Mouse (Mus musculus) embryonic fibroblast, embryonic 13.5 days (primary cell): ENCODE measurements around the gene Frs2. TPM values are rescaled to one million over a fixed set of nuclear protein-coding genes. Genes with fewer than 3 reads are reported as not detected.

Experiments
- H3K27ac ChIP-seq: 2 replicates; pipeline ENCODE4 v1.5.1; 2012; ENCODE audit warnings: low read length, control low read depth, inconsistent platforms; ENCODE audit not compliant: insufficient read depth
- H3K4me1 ChIP-seq: 2 replicates; pipeline ENCODE4 v1.6.1; 2011; ENCODE audit warnings: low read length; ENCODE audit not compliant: control insufficient read depth, insufficient read depth
- H3K4me3 ChIP-seq: 2 replicates; pipeline ENCODE4 v1.5.1; 2011; ENCODE audit warnings: mild to moderate bottlenecking, control low read depth, low read length; ENCODE audit not compliant: insufficient read depth
- CTCF ChIP-seq: IDR thresholded peaks from 2 replicates; pipeline ENCODE4 v1.5.1; 2011; ENCODE audit warnings: mild to moderate bottlenecking, control low read depth, low read length, moderate library complexity, borderline replicate concordance; ENCODE audit not compliant: insufficient read depth
- POLR2A ChIP-seq: IDR thresholded peaks from 2 replicates; pipeline ENCODE4 v1.6.1; 2011; ENCODE audit warnings: low read depth, mild to moderate bottlenecking, control low read depth, low read length, moderate library complexity
- polyA plus RNA-seq: library from polyadenylated mRNA; stranded (reverse); fragments of >200 nt; gene quantifications from 2 replicates; pipeline ENCODE4 v1.2.4, GENCODE M21; 2011; ENCODE audit warnings: low read depth; ENCODE audit not compliant: missing spikeins, insufficient read length

The Frs2 gene
- polyA plus RNA-seq, 1 experiment, result 54.8 TPM

GRCm38 (mm10) chr10:117172069-117172468, 23.7 kb upstream of the Frs2 start:
- H3K27ac ChIP-seq, result peak overlapping the region; percentile 88

GRCm38 (mm10) chr10:117166785-117167425, 18.6 kb upstream of the Frs2 start:
- Histone ChIP-seq H3K4me3 (no peak overlapping the region), H3K4me1 (peaks cover 7% of the 10 kb centered on the region), H3K27ac (no peak overlapping the region)
- no peak for TF ChIP-seq POLR2A
- TF ChIP-seq CTCF, result no peak

More at GRCm38 (mm10) chr10:117172069-117172468, 23.7 kb upstream of the Frs2 start:
- Histone ChIP-seq H3K4me1 (peaks cover 9% of the 10 kb centered on the region), H3K4me3 (no peak overlapping the region)
- TF ChIP-seq CTCF, result no peak
- no peak for TF ChIP-seq POLR2A

- H3K4me1 ChIP-seq, result no peaks in the 10 kb centered on the region
- TF ChIP-seq POLR2A, result no peak
- no peak overlapping the region for H3K4me3 ChIP-seq
- no peak overlapping the region for H3K27ac ChIP-seq
Observed at GRCm38 (mm10) chr10:117162662-117163061, 14.3 kb upstream of the Frs2 start.

GRCm38 (mm10) chr10:117160099-117160498, 11.8 kb upstream of the Frs2 start:
- no peak for TF ChIP-seq POLR2A
- no peak for TF ChIP-seq CTCF
- Histone ChIP-seq H3K4me3 (no peak overlapping the region), H3K4me1 (no peaks in the 10 kb centered on the region), H3K27ac (no peak overlapping the region)

- H3K4me1 ChIP-seq, result peaks cover 9% of the 10 kb centered on the region
- H3K27ac ChIP-seq, result peak overlapping the region; percentile 10
- H3K4me3 ChIP-seq, result no peak overlapping the region
- TF ChIP-seq POLR2A (no peak), CTCF (no peak)
Observed at GRCm38 (mm10) chr10:117152247-117152646, 3.9 kb upstream of the Frs2 start.

- H3K4me1 ChIP-seq, result peaks cover 9% of the 10 kb centered on the region
- TF ChIP-seq POLR2A (no peak), CTCF (no peak)
- H3K27ac ChIP-seq, result peak overlapping the region; percentile 94
- H3K4me3 ChIP-seq, result no peak overlapping the region
Observed at GRCm38 (mm10) chr10:117151676-117152075, 3.3 kb upstream of the Frs2 start.

- Histone ChIP-seq H3K27ac (peak overlapping the region; percentile 94; the same call in 1 of the 2 replicates), H3K4me3 (no peak overlapping the region)
- TF ChIP-seq CTCF (no peak), POLR2A (no peak)
Observed at GRCm38 (mm10) chr10:117151241-117151640, 2.9 kb upstream of the Frs2 start.

GRCm38 (mm10) chr10:117150764-117151163, 2.4 kb upstream of the Frs2 start:
- Histone ChIP-seq H3K4me3 (no peak overlapping the region), H3K27ac (peak overlapping the region; percentile 94), H3K4me1 (peaks cover 14% of the 10 kb centered on the region)
- TF ChIP-seq POLR2A (no peak), CTCF (no peak)

More at GRCm38 (mm10) chr10:117151241-117151640, 2.9 kb upstream of the Frs2 start:
- peaks cover 13% of the 10 kb centered on the region for H3K4me1 ChIP-seq

- Histone ChIP-seq H3K4me3 (peak overlapping the region; percentile 16), H3K4me1 (peaks cover 21% of the 10 kb centered on the region), H3K27ac (peak overlapping the region; percentile 94)
- TF ChIP-seq CTCF, result no peak
- TF ChIP-seq POLR2A, result 0 out of 2 replicates have a peak, but pooled peaks have one; percentile 21
Observed at GRCm38 (mm10) chr10:117149942-117150617, 1.7 kb upstream of the Frs2 start.

- Histone ChIP-seq H3K4me1 (peaks cover 21% of the 10 kb centered on the region), H3K27ac (peak overlapping the region; percentile 94), H3K4me3 (peak overlapping the region; percentile 64)
- no peak for TF ChIP-seq CTCF
- TF ChIP-seq POLR2A, result no peak; the same call in 1 of the 2 replicates
Observed at GRCm38 (mm10) chr10:117149241-117149640, 907 bp upstream of the Frs2 start.
